Mouse (Mus musculus): ENCODE data around the gene Hvcn1.
"Not testable (repeated sequence)": the region's sequence is repeated elsewhere in the genome, so short reads cannot be mapped to it uniquely, and the experiment has no call there.

Gene Hvcn1

DNA sequence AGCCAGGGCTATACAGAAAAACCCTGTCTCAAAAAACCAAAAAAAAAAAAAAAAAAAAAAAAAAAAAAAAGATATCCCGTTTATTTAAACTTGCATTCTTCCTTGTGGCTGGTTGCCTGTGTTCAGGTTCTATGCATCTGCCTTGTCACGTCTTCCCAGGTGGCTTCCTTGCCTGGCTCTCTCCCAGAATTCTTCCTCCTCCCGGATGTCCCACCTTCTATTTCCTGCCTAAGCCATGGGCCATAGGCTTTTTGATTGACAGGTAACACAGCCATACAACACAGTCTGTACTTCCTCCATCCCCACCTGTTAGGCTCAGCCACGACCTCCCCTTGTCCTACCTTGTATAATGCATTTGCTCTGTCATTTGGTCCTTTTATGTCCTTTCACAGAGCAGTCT is at the start of gene Hvcn1:
Gene Hvcn1, plus strand, starts transcription at position 330 of the 400 bp plus-strand sequence.
- no peak for DNase-seq (ENCODE audit: low spot score)

DNA sequence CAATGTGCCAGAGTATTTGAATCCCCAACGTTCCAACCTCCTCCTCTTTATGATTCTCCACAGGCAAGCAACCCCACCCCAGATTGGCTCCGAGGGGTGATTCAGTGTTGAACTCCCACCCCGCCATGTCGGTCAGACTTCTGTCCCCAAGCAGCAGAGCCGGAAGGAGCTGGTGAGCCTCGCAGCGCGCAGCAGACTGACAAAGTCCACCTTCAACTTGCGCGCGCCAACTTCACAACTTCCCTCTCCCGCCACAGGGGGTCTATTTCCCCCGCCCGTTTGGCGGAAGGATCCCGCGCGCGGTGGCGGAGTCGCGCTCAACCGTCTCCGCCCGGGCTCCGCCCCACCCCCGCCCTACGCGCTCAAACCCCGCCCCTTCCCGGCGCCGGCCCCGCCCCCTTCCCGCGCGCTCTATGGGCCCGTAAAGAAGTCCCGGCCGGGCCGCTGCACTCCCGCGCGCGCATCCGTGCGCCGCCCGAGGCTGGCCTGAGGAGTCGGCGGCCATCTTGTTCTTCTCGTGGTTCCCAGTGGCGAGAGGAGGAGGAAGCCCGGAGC is 48.7 kb upstream of the Hvcn1 start, which contains the start of gene Ppp1cc:
Gene Ppp1cc, plus strand, starts transcription at position 452 of the 555 bp plus-strand sequence.
- DNase-seq (ENCODE audit: low spot score), result peak; percentile 97

GRCm38 (mm10) chr5:122158557-122159515 is 47.8 kb upstream of the Hvcn1 start:
- DNase-seq (ENCODE audit: low spot score), result no peak

DNA sequence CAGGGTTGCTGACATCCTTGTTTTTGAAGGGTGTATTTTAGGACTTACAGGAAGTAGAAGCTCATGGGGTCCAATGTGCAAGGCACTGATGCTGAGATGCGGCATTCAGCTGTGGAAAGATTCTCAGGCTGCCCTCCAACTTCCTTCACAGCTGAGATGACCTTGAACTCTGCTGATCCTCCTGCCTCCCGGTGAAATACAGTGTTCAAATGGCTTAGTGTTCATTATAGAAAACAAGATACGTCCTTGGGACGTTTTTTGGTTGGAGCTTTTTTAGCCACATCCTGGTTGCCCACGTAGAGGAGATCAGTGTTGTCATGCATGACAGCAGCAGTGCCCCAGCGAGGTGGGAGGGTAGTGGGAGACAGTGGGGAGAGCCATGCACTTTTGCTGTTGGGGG is 43.4 kb upstream of the Hvcn1 start:
- DNase-seq (ENCODE audit: low spot score), result no peak

- no peak for DNase-seq (ENCODE audit: low spot score)
Measured at GRCm38 (mm10) chr5:122164011-122164410, 42.6 kb upstream of the Hvcn1 start.

GRCm38 (mm10) chr5:122165233-122165915 is 41.2 kb upstream of the Hvcn1 start:
- DNase-seq (ENCODE audit: low spot score), result no peak

DNA sequence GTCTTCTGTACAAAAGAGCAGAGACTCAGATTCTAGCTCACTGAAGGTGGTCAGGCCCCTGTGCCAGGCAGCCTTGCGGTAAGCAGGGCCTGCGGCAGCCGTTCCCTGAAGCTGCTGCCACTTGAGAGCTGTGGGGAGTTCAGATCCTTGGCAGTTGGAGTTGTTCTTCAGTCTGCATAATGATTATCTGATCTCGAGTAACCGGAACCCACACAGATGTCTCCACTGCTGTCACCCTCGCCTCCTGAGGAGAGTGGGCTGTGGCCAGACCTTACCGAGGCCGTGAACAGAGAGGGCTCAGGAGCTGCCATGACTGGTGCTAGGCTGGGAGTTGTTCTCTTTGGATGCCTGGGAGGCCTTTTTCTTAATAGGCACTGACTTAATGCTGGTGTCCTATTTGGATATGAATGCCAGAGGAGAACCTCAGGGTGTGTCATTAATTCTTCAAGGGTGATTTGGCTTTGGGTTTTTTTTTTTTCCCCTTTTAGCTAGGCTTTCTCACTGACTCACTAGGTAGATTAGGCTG is 39.9 kb upstream of the Hvcn1 start:
- no peak for DNase-seq (ENCODE audit: low spot score)

- no peak for DNase-seq (ENCODE audit: low spot score)
Measured at GRCm38 (mm10) chr5:122168344-122169069, 38.1 kb upstream of the Hvcn1 start.

DNA sequence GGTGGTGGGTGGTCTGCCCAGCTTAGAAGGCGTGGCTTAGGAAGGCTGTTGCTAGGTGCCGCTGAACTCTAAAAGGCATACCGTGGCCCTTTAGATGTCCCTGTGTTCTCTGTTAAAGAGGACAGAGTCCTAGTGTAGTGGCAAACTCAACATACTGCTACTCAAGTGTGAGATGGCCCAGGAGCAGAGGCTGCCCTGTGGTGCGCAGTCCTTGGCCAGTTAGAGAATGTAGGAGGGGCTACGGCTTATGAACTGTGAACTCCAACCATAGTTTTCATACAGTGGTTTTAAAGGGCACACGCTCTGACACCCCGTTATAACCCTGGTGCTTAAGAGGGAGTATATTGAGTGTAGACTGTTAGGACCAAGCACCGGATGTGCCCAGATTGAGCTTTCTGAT is 35.5 kb upstream of the Hvcn1 start:
- DNase-seq (ENCODE audit: low spot score), result no peak

GRCm38 (mm10) chr5:122175402-122175801 is 31.2 kb upstream of the Hvcn1 start:
- no peak for DNase-seq (ENCODE audit: low spot score)

- DNase-seq (ENCODE audit: low spot score), result no peak
Measured at GRCm38 (mm10) chr5:122175961-122176360, 30.6 kb upstream of the Hvcn1 start.

DNA sequence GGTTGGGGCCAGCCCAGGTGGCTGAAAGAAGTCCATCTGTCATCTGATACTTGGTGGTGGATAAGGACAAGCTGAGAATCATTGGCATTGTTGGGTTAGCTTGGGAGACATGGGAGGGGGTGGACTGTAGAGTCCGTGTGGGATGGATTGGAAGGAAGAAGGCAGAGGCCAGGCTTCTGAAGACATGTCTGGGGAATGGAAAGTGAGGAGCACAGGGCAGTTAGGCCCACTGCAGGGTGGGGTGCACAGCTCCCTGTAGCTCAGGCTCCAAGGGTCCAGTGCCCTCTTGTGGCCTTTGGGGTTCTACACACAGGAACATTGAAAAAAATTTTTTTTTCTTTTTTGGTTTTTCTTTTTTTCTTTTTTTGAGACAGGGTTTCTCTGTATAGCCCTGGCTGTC is 30.2 kb upstream of the Hvcn1 start:
- peak; percentile 72 for DNase-seq (ENCODE audit: low spot score)

- no peak for DNase-seq (ENCODE audit: low spot score)
Measured at GRCm38 (mm10) chr5:122179665-122180064, 26.9 kb upstream of the Hvcn1 start.

GRCm38 (mm10) chr5:122184283-122184806 is 22.3 kb upstream of the Hvcn1 start:
- DNase-seq (ENCODE audit: low spot score), result no peak

DNA sequence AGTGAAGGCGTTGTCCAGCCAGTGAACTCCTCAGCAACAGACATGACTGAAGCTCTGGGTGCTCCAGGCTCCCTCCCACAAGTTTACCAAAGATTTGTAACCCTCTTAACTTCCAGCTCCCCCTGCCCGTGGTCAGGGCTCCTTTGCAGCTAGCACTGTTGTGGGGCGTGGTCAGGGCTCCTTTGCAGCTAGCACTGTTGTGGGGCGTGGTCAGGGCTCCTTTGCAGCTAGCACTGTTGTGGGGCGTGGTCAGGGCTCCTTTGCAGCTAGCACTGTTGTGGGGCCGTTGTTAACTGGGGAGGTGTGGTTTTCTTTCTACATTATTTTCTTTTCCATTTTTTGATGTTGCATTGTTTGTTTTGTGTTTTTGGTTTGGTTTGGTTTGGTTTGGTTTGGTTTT is 21.7 kb upstream of the Hvcn1 start:
- not testable (repeated sequence) for DNase-seq (ENCODE audit: low spot score)

DNA sequence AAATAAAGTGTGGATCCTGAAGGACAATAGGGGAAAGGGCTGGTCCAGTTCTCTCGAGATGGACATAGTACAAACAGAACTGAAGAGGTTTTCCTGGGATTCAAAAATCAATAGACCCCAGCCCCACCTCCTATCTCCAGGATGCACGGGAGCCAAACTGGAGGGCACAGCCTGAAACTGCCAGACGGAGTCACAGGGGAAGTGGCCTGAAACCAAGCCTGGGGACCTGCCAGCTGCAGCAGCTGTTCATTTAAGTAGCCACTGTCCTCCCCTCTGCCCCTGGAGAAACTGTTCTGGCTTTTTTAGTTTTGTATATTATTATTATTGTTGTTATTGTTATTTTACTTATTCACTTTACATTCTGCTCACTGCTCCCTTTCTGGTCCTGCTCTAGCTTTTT is 17.5 kb upstream of the Hvcn1 start:
- DNase-seq (ENCODE audit: low spot score), result no peak

GRCm38 (mm10) chr5:122190465-122190864 is 16.1 kb upstream of the Hvcn1 start:
- no peak for DNase-seq (ENCODE audit: low spot score)

DNA sequence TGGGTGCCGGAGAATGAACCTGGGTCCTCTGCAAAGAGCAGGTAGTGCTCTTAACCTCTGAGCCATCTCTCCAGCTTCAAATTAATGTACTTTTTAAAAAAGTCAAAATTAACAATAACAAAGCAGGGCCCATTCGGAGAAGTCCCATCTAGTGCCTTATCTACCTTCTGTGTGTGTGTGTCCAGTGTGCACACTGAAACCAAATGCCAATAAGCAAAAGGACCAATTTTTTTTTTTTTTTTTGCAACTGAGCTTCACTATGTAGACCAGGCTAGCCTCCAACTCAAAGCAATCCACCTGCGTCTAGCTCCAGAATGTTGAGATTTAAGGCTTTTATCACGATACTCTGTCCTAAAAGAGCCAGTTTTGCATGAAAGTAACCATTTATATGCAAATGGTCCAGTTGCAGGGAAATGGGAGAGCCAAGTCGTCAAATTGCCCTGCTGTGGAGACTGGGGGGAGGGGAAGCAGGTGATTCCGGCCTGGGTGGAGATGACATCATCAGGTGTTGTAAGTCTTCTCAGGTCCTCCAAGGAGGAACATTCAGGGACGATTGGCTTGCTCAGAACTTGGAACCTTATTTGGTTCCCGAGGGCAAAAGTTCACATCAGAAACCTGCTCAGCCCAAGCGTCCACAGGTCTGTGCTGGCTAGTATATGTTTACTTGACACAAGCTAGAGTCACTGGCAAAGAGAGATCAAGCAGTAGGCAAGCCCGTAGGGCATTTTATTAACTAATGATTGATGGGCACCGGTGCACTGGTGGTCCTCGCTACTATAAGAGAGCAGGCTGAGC is 15.1 kb upstream of the Hvcn1 start:
- DNase-seq (ENCODE audit: low spot score), result no peak

- DNase-seq (ENCODE audit: low spot score), result no peak
Measured at GRCm38 (mm10) chr5:122192347-122192746, 14.3 kb upstream of the Hvcn1 start.

GRCm38 (mm10) chr5:122200872-122201271 is 5.7 kb upstream of the Hvcn1 start:
- DNase-seq (ENCODE audit: low spot score), result no peak

DNA sequence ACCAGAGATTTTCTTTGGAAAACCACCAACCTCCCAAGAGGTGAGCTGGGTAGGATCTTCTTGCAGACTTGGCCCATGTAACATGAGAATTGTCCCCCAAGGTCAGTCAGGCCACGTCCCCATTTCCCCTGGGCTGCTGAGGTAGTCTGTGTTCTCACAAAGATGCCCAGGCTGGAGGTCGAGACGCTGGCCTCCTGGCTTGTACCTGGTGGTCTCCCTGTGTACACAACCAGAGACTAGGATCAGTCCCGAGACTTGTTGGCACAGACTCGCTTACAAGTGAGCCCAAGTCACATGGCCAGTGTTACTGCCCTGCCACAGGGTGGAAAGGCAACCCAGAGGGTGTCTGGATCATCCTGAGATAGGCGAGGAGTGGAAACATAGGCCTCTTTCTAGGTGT is 4.7 kb upstream of the Hvcn1 start:
- no peak for DNase-seq (ENCODE audit: low spot score)

Measured in retina, embryonic 14.5 days (tissue).